In the genomic region with DNA sequence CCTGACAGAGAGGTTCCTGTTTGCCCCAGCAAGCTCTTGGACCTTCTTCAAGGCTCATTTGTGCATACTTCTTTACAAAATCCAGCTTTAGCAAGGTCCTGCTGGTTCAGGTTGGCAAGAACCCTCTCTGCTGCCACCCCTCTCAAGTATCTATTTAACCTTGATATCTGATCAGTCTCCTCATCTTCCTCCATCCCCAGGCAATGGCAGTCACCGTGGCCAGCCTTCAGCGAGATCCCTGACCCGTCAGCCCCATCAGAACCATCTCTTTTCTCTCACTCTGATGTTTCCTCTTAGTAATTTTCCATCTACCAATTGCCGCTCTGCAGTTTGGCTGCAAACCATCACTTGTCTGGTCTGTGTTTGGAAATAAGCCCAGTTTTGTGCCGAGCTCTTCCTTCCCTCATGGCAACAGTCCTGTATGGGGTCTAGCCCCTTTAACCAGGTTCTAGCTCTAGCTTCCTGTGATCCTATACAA, we compare ENCODE assay signal across 11 mouse cellular contexts. TPM values are rescaled to one million over a fixed set of nuclear protein-coding genes. Genes with fewer than 3 reads are reported as not detected.
DNase-seq lines count a peak whose midpoint lies in the region; ATAC-seq and TF ChIP-seq lines count a peak whose summit lies in the region.
"Had no signal": no experiment of that assay in that cellular context is flagged by ENCODE, and none has a peak within 500 bp of the region (broad histone marks: within the 10 kb centered on the region; RNA-seq: fewer than 3 reads in every experiment).

No protein-coding gene starts in this region.

- no peaks in the 10 kb centered on the region for H3K9me3 ChIP-seq in heart, embryonic 12.5 days (replicated peaks)
- H3K9me3 ChIP-seq in lung, embryonic 14.5 days (ENCODE audit: low read depth, low read length), result no peaks in the 10 kb centered on the region
- no peaks in the 10 kb centered on the region for H3K9me3 ChIP-seq in kidney, embryonic 16.5 days (ENCODE audit: low read length)

- no peaks in the 10 kb centered on the region for H3K36me3 ChIP-seq in heart, embryonic 12.5 days
- no peaks in the 10 kb centered on the region for H3K36me3 ChIP-seq in lung, embryonic 14.5 days (ENCODE audit: insufficient read depth)
- H3K36me3 ChIP-seq in kidney, embryonic 16.5 days (ENCODE audit: insufficient read depth, low read length), result no peaks in the 10 kb centered on the region

- ATAC-seq in heart, embryonic 12.5 days (ENCODE audit: insufficient number of reproducible peaks, low FRiP score), result no peak
- ATAC-seq in lung, embryonic 14.5 days (ENCODE audit: insufficient read depth), result peak; percentile 44; the same call in 1 of the 2 replicates
- peak; percentile 47 for ATAC-seq in cerebellum, adult (ENCODE audit: insufficient number of reproducible peaks, low FRiP score, low TSS enrichment)
- ATAC-seq in kidney, embryonic 16.5 days (ENCODE audit: low FRiP score, low TSS enrichment), result no peak

- no peak overlapping the region for H3K4me3 ChIP-seq in heart, embryonic 12.5 days
- H3K4me3 ChIP-seq in lung, embryonic 14.5 days (ENCODE audit: low read depth, low read length), result no peak overlapping the region
- H3K4me3 ChIP-seq in kidney, embryonic 16.5 days (ENCODE audit: low read length), result no peak overlapping the region

- 38% methylated on average over 5 of the region's 5 CpGs for WGBS in heart, embryonic 12.5 days
- WGBS in lung, embryonic 14.5 days, result 30% methylated on average over 5 of the region's 5 CpGs
- 38% methylated on average over 5 of the region's 5 CpGs for WGBS in kidney, embryonic 16.5 days

- 0 out of 2 replicates have a peak overlapping the region, but pooled peaks have one; percentile 22 for H3K9ac ChIP-seq in heart, embryonic 12.5 days
- no peak overlapping the region for H3K9ac ChIP-seq in lung, embryonic 14.5 days
- H3K9ac ChIP-seq in kidney, embryonic 16.5 days (replicated peaks; ENCODE audit: low read length), result no peak overlapping the region
- H3K9ac ChIP-seq: forebrain, postnatal 0 days had no signal

- DNase-seq in heart, postnatal 36 days, result no peak
- peak; percentile 81 for DNase-seq in lung, embryonic 14.5 days
- no peak for DNase-seq in lung, postnatal 14 days
- DNase-seq in cerebellum, postnatal 36 days, result peak; percentile 37 to 57
- no peak for DNase-seq in gastrocnemius, postnatal 14 days
- DNase-seq: embryo, embryonic 11 days; forebrain, postnatal 0 days had no signal

- no peak overlapping the region for H3K27ac ChIP-seq in heart, embryonic 12.5 days (ENCODE audit: poor library complexity, severe bottlenecking)
- H3K27ac ChIP-seq in lung, embryonic 14.5 days (ENCODE audit: low read depth), result peak overlapping the region; percentile 36; the same call in 1 of the 2 replicates
- no peak overlapping the region for H3K27ac ChIP-seq in kidney, embryonic 16.5 days (ENCODE audit: low read length)

- no peaks in the 10 kb centered on the region for H3K27me3 ChIP-seq in heart, embryonic 12.5 days (replicated peaks)
- H3K27me3 ChIP-seq in lung, embryonic 14.5 days (ENCODE audit: insufficient read depth, low read length), result no peaks in the 10 kb centered on the region
- H3K27me3 ChIP-seq in kidney, embryonic 16.5 days (ENCODE audit: insufficient read depth, low read length), result no peaks in the 10 kb centered on the region

- no peak for TF ChIP-seq CTCF in lung, embryonic 14.5 days (IDR thresholded peaks at IDR 0.05; ENCODE audit: low read depth)

- no peak overlapping the region for H3K4me2 ChIP-seq in heart, embryonic 12.5 days
- no peak overlapping the region for H3K4me2 ChIP-seq in lung, embryonic 14.5 days
- H3K4me2 ChIP-seq in kidney, embryonic 16.5 days (replicated peaks; ENCODE audit: low read depth, low read length), result no peak overlapping the region
- H3K4me2 ChIP-seq: liver, embryonic 11.5 days had no signal

- H3K4me1 ChIP-seq in heart, embryonic 12.5 days (replicated peaks), result peaks cover 8% of the 10 kb centered on the region
- H3K4me1 ChIP-seq in lung, embryonic 14.5 days (ENCODE audit: insufficient read depth), result no peaks in the 10 kb centered on the region
- H3K4me1 ChIP-seq in kidney, embryonic 16.5 days (ENCODE audit: insufficient read depth, low read length), result peaks cover 8% of the 10 kb centered on the region; the same call in 1 of the 2 replicates

- intact Hi-C loops in heart, postnatal 36 days (cut with DNase I), result no loop called here
- intact Hi-C loops in gastrocnemius, postnatal 14 days (cut with DNase I; ENCODE audit: low total_unique reads), result loop anchor here (5.0 kb wide), 1 partner anchor 116 kb away; the partner anchor contains the start of gene Camk1g

RNA-seq across cellular contexts. Expression of gene Hsd11b1, which starts 7.2 kb away (rescaled TPM):
- polyA plus RNA-seq in heart, embryonic 12.5 days (2016; fragmentation: Nextera tagmentation; extraction: Ambion mirVana), result 1.5 TPM in 2 replicates
- 10 to 100 TPM in 1 of 2 experiments, 1 to 10 TPM in 1; 8.6 to 13.2 TPM for total RNA-seq in heart, postnatal 36 days (2021)
- polyA plus RNA-seq in lung, embryonic 14.5 days (2014; fragmentation: Nextera tagmentation; extraction: Ambion mirVana), result 1.6 and 2.1 TPM in 2 replicates
- 2.6 and 4.6 TPM in 2 replicates for polyA plus RNA-seq in kidney, embryonic 16.5 days (2015; fragmentation: Nextera tagmentation; extraction: Ambion mirVana)
- 1 to 10 TPM; 5.7 to 7.0 TPM for total RNA-seq in gastrocnemius, postnatal 14 days (2021)

RNA-seq across cellular contexts. Expression of gene G0s2, which starts 16.4 kb away (rescaled TPM):
- polyA plus RNA-seq in heart, embryonic 12.5 days (2016; fragmentation: Nextera tagmentation; extraction: Ambion mirVana), result 36.5 and 38.2 TPM in 2 replicates
- total RNA-seq in heart, postnatal 36 days (2021), result 10 to 100 TPM; 53.6 to 57.8 TPM
- polyA plus RNA-seq in lung, embryonic 14.5 days (2014; fragmentation: Nextera tagmentation; extraction: Ambion mirVana), result 49.0 and 67.3 TPM in 2 replicates
- polyA plus RNA-seq in kidney, embryonic 16.5 days (2015; fragmentation: Nextera tagmentation; extraction: Ambion mirVana), result 39.8 and 55.9 TPM in 2 replicates
- 10 to 100 TPM; 16.7 to 25.3 TPM for total RNA-seq in gastrocnemius, postnatal 14 days (2021)

RNA-seq across cellular contexts. Expression of gene Lamb3, which starts 49.2 kb away (rescaled TPM):
- polyA plus RNA-seq in heart, embryonic 12.5 days (2016; fragmentation: Nextera tagmentation; extraction: Ambion mirVana), result 2.3 and 2.5 TPM in 2 replicates
- total RNA-seq in heart, postnatal 36 days (2021), result 10 to 100 TPM; 10.2 to 13.0 TPM
- polyA plus RNA-seq in lung, embryonic 14.5 days (2014; fragmentation: Nextera tagmentation; extraction: Ambion mirVana), result 24.4 and 24.7 TPM in 2 replicates
- polyA plus RNA-seq in kidney, embryonic 16.5 days (2015; fragmentation: Nextera tagmentation; extraction: Ambion mirVana), result 1.2 and 2.3 TPM in 2 replicates
- 1 to 10 TPM in 1 of 2 experiments, under 1 TPM in 1; 0.80 to 1.4 TPM for total RNA-seq in gastrocnemius, postnatal 14 days (2021)

RNA-seq across cellular contexts. Expression of gene Traf3ip3, which starts 55.2 kb away (rescaled TPM):
- polyA plus RNA-seq in heart, embryonic 12.5 days (2016; fragmentation: Nextera tagmentation; extraction: Ambion mirVana), result 0.99 and 1.6 TPM in 2 replicates
- 1 to 10 TPM; 1.2 to 1.9 TPM for total RNA-seq in heart, postnatal 36 days (2021)
- polyA plus RNA-seq in lung, embryonic 14.5 days (2014; fragmentation: Nextera tagmentation; extraction: Ambion mirVana), result 1.9 and 4.1 TPM in 2 replicates
- polyA plus RNA-seq in kidney, embryonic 16.5 days (2015; fragmentation: Nextera tagmentation; extraction: Ambion mirVana), result 2.0 and 2.1 TPM in 2 replicates
- 1 to 10 TPM; 6.0 to 8.4 TPM for total RNA-seq in gastrocnemius, postnatal 14 days (2021)

Comparison
In these comparisons a context has a peak if more than half of its experiments do, and no peak if none do; other contexts are left out.
1. DNase-seq: peak in lung, embryonic 14.5 days (single experiment) and cerebellum, postnatal 36 days (2 of 2); none in heart, postnatal 36 days (0 of 2), lung, postnatal 14 days (single experiment) and gastrocnemius, postnatal 14 days (single experiment).
2. ATAC-seq: peak in lung, embryonic 14.5 days (single experiment) and cerebellum, adult (single experiment); none in heart, embryonic 12.5 days (single experiment) and kidney, embryonic 16.5 days (single experiment).